Mouse (Mus musculus) E14TG2a.4 (cell line): ENCODE data around the gene Polg.

Experiments
- CTCF ChIP-seq: conservative IDR thresholded peaks from 2 replicates; pipeline ENCODE4 v1.5.1; 2014; ENCODE audit warnings: low read length
- POU5F1 ChIP-seq: IDR thresholded peaks from 2 replicates; pipeline ENCODE4 v1.6.1; 2014; ENCODE audit warnings: low read length, borderline replicate concordance

- TF ChIP-seq CTCF: no peak
- TF ChIP-seq POU5F1: no peak
Measured at GRCm38 (mm10) chr7:79507756-79508155, 41.6 kb upstream of the Polg start.
